Mouse (Mus musculus) mouse embryonic stem cell (cell line): ENCODE results near the gene Adamts9.

Experiments
- in situ Hi-C, 2 experiments: fragments of 300-500 bp; cut with MboI; formaldehyde crosslinking; loops; 1 replicate in 1 of 2; 3 replicates in 1 of 2; pipeline ENCODE4 v1.14.3; 2019 to 2020; ENCODE audit warnings: low sequenced_read_pairs in 2 of 2, low pct_unique_long_range_greater_than_20kb in 1 of 2, mixed read lengths in 1 of 2; ENCODE audit not compliant: unreplicated experiment in 1 of 2

The Adamts9 gene

DNA sequence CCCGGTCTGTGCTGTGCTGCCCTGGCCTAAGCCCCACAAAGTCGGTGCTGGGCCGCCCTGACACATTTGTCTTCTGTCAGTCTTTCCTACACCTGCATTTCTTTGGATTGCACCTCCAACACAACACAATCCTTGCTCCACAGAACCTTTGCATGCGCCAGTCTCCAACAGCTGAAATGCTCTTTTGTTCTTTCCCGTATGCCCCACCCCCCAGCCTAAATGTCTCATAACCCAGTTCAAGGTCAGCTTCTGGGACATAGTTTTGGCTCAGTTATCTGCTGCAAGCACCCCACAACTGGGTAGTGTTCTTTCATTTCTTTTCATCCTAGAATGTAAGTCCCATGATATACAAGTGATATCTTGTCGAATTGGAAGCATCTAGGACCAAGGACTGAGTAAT lies 161.8 kb downstream of the Adamts9 start:
- in situ Hi-C loops = loop anchor here (10.0 to 25.0 kb wide), 3 partner anchors 163 to 956 kb away; partner anchors contain the start of gene Adamts9 (in 1 of the 2)

DNA sequence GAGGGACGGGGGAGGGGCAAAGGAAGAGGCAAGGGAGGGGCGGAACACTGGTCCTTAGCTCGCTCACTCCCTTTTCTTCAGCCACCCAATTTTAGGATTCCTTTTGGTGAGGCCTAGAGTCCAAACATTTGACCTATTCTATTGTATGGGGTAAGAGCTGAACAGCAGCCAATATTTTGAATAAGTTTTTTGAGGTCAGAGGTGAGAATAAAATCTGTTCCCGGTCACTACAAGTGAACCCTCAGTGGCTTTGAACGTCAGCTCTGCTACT lies 163.4 kb downstream of the Adamts9 start:
- in situ Hi-C loops = loop anchor here (10.0 to 25.0 kb wide), 3 partner anchors 165 to 957 kb away; partner anchors contain the start of gene Adamts9 (in 1 of the 2)

DNA sequence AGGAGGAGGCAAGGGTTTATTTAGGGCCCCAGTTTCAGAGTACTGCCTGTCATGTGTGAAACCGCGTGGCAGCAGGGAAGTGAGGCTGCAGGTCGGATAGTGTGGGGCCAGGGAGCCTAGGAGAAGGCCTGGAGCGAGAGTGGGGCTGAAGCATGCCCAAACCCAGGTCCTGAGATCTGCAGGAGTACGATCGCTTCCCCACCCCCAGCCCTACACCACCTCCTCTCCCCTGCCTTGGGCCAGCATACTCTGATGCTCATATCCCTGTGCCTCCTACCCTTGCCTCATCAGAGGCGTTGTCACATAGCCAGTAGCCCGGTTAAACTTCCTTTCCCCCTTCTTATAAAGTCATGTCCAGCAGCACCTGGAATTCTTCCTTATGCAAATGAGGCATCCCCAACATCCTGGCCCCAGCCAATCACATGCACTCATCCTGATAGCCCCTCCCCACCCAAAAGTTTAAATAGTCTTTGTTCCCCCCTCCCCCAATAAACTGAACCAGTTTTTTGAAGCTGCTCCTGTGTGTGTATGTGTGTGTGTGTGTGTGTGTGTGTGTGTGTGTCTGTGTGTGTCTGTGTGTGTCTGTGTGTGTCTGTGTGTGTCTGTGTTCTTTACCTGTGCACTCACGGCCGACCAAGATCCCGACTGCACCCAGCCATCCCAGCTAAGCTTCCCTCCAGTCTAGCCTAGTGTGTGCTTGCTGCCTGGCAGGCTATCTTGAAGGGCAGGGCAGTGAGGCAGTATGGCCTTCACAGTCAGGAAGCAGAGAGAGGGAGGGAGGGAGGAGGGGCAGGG lies 164.0 kb downstream of the Adamts9 start:
- in situ Hi-C loops = loop anchor here in 1 of 2 experiments (25.0 kb wide), 2 partner anchors 308 to 958 kb away; no protein-coding TSS in a partner anchor

DNA sequence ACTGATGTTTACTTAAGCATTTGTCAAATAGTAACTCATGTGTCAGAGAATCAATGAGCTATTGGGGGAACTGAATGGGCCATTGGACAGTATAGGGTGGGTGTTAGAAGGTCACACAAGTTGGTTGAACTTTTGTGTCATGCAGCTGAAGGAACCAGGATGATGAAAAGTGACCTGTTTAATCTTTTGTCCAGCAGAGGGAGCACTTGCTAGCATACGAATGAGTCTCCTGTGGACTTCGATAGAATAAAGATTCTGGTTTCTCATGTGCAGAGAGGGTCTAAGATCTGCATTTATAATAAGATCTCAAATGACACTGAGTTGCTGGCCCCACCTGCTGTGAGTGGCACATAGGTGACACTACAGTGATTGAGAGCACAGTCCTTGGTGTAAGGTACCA lies 166.9 kb downstream of the Adamts9 start:
- in situ Hi-C loops = loop anchor here in 1 of 2 experiments (25.0 kb wide), 2 partner anchors 311 to 961 kb away; no protein-coding TSS in a partner anchor

DNA sequence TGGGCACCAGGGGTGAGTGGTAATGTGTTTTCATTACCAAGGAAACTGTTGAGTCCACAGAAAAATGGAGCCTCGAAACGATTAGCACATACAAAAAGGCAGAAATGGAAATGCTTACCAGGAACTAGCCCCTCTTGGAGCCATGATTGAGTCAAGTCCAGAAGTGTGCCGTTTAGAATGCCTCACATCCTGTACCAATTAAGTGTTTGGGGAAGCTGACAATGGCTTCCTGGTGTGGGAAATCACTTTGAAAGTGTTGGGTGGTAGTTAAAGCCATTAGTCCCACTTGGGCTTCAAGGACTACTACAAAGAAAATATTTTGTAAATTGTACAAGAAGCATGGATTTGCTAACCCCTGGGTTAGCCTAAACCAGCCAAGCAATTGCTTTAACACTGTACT lies 180.9 kb downstream of the Adamts9 start:
- in situ Hi-C loops = no loop called here

DNA sequence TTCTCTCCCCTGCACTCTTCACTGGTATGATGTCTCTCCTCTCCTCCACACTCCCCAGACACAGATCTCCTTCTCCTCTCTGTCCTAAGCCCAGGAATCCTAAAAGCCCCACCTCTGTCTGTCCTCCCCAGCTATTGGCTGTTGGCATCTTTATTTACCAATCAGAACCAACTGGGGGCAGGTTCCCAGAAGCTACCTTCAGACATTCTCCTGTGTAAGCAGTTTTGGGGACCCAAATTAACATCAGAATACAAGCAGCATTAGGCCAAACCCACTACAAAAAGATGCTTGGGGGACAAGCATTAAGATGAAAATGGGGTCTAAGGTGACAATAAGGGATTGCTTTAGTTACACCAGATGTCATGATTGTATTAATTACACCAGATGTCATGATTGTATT lies 183.7 kb downstream of the Adamts9 start:
- in situ Hi-C loops = no loop called here

DNA sequence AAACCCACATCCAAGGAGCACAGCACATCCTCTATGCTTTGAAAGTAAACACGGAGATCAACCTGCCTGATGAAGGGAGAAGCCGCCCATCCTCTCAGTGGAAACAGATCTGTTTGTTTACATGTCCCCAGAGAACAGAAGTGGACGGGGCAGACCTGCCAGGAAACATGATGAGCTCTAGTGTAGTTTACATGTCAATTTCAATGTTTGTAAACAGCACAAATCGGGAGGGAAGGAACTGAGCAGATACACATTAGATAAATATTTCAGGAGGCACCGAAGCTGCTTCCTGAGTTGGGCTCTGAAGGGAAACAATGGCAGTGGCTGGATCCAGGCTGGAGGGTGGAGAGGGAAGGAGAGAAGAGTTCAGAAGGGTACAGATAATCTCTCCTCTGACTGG lies 187.5 kb downstream of the Adamts9 start:
- in situ Hi-C loops = no loop called here

DNA sequence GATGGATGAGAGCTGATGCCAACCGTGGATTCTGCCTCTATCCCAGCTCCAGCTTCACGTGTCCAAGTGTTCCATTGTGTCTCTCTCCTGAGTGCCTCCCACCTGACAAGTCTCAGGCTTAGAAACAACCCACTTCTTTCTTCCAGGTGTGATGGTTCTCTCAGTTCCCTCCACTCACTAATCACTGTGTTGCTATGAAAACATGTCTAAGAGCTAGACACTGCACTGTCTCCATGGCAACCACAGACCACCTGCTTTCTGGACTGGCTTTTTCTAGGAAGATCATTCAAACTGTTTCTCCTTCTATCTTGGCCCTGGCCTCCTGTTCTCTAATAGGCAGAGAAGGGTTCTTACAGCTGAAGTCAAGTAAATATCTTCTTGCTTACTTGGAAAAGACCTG lies 190.6 kb downstream of the Adamts9 start:
- in situ Hi-C loops = no loop called here

DNA sequence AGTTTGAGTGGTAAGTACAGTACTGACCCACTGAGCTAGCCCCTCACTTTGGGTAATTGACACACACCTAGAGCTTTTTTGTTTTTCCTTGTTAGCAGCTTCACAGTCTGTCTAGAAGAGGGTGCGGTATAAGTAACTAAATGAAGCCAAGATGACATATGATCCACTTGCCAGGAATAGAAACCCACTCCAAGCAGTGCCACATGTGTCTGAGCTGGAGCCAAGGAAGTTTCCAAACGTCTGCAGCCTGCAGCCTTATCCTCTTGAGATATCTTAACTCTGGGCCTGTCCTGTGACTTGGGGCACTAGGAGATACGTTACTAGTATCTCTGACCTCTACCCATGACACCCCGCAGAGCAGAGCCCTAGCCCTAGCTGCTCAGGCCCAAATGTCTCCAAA lies 193.9 kb downstream of the Adamts9 start:
- in situ Hi-C loops = no loop called here

DNA sequence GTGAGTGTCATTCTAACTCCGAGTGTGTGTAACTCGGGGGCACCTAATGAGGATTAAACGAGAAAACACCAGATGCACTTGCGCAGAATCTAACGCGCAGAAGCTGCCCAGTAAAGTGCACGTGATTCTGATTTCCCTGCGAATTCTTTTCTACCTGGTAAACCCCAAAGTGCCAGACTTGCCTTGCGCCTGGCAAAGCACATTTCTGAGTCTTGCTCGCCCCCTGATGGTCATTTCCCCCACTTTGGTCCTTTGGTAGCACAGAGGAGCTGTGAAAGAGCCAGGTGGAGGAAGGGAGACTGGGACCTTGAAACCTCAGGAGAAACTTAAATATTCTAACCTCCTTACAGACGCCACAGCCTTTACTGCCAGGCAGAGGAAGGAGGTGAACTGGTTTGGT lies 199.7 kb downstream of the Adamts9 start:
- in situ Hi-C loops = no loop called here

DNA sequence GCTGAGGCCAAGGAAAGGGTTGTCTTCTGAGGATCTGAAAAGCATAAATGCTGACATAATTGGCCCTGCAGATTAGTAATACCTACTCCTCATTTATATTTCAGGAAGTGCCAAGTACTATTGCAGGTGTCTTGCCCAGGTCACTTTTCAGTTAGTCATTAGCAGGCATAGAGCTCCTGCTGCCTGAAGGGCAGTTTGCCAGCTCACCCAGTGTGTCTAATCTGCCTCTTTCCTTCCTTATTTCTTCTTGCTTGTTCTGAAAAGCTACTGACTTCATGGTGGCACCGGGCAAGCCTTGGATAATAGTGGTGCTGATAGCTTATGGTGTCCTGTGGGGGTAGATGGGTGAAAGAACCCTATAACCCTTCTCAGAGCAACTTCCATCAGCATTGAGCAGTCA lies 206.2 kb downstream of the Adamts9 start:
- in situ Hi-C loops = no loop called here

DNA sequence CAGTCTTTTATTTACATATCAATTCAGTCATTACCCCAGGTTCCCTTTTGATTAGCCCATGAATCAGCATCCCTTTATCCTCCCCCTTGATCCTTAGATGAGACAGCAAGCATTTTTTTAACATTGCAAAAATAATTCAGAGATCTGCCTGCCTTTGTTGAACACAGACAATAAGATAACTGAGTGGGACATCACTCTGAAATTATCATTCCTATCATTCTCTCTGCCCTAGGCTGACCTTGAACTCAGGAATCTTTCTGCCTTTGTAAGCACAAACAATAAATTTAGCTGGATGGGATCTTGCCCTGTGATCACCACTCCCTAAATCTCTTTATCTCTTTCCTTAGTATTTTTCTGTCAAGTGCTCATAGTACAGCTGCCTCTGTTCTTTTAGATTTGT lies 209.6 kb downstream of the Adamts9 start:
- in situ Hi-C loops = no loop called here

DNA sequence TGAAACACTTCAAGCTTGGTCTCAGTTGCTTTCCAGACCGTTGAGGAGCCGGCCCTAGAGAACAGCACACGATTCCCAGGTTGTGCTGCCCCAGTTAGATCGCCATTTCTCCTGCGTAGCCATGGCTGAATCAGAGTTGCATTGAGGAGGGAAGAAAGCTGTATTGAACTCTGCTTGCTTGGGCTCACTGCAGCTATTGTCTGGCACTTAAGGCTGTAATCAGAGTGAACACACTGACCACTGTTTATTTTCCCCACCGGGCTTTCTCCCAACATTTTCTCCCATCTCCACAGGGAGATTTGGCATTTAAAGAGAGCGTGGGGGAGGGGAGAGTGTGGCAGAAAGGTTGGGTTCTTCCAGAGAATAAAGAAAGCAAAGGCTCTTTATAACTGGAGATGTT lies 214.8 kb downstream of the Adamts9 start:
- in situ Hi-C loops = no loop called here

DNA sequence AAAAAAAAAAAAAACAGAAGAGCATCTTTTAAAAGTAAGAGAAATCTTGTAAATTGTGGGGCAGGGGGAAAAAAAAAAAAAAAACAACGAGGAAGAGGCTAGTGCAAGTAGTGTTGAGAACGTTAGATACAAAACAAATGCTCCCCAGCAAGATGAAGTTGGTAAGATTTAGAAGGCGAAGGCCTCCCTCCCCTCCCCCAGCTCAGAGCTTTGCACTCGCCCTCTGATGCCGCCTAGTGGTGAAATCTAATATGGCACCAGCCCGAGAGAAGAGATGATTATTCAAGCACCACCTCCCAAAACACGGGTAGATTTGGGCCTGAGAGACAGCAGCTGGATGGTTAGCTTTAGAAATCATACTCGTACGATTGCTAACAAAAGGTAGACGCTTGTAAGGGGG lies 215.2 kb downstream of the Adamts9 start:
- in situ Hi-C loops = no loop called here

DNA sequence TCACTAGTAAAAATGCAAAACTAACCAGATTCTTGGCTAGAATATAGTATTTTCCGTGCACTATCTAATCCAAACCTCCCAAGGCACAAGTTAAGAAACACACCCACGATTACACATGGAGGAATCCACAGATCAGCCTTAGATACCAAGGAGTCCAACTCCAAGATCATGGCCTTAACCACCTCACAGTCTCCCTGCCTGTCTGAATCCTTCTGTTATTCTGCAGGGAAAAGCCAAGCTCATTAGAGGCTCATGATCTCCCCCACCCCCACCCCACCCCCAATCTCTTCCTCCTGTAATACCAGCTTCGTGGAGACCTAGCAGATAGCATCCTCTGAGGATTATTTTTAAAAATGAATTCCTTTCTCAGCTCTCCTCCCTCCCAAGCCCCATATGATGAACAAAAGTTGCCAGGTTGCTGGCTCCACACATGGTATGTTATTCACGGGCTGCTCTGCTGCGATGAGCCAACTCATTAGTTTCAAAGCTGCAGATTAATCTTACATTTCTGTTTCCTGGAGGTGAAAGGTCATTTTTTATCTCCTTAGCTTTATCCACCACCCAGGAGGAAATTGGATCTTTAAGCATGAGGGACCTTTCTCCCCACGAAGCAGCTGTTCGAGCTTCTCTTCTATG lies 215.8 kb downstream of the Adamts9 start:
- in situ Hi-C loops = no loop called here

DNA sequence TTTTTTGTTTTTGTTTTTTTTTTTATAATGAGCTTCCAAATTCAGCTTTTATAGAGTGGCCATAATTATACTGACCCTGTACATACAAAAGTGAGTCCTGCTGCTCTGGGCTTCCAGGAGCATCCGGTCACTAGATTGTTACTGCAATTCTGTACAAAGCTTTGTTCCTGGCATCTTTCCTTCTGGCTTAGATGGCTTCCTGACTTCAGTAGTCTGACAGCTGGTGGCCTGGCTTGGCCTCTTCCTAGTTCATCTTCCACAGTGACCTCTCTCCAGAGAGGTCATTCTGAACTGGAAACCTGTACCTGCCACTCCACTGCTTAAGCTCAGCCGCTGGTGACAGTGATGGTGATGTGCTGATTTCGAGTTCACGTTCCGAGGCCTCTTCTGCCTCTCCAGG lies 217.2 kb downstream of the Adamts9 start:
- in situ Hi-C loops = no loop called here

DNA sequence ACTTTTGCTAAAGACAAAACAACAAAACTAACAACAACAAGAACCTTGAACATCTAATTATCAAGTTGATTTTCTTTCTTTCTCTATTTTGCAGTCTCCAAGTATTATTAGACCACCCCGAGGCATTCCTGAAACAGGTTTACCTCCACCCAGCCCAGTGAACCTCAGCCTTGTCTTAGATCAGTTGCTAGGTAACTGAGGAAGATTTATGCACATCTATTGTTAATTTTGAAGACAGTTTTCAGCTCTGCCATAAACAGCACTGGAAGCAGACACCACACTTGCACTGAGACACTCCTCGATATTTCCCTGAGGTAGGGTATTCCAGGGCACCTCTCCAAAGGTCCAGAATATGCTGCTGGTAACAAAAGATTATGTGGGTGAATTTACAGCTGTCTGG lies 218.9 kb downstream of the Adamts9 start:
- in situ Hi-C loops = no loop called here
